Mouse (Mus musculus) gastrocnemius, postnatal 4 days (tissue): Measurements from ENCODE around the gene Il3ra. TPM values are rescaled to one million over a fixed set of nuclear protein-coding genes. Genes with fewer than 3 reads are reported as not detected.
A peak's percentile ranks its signal among the peaks of the same experiment; 100 is the strongest.

Experiments
- DNase-seq, 2 experiments: peaks; one replicate each; pipeline ENCODE4 v3.0.0; 2021 to 2022; ENCODE audit warnings: low spot score in 2 of 2, mixed read lengths in 2 of 2
- long read RNA-seq, 2 experiments: library from polyadenylated mRNA; stranded (forward); transcript quantifications; one replicate each; pipeline ENCODE4 v2.0.0; 2021
- total RNA-seq, 2 experiments: library from RNA; stranded (reverse); gene quantifications; 2 replicates each; pipeline ENCODE4 v1.2.3; 2021

The Il3ra gene
- 10 to 100 TPM in 1 of 2 experiments, 1 to 10 TPM in 1; 8.6 to 12.4 TPM for total RNA-seq
- long read RNA-seq, experiment 1, partial matches to known transcripts, result 0 of 6 reads
- long read RNA-seq, experiment 1, other reads (novel, unspliced or antisense), result 4 of 6 reads
- long read RNA-seq, experiment 2, partial matches to known transcripts, result 3 of 9 reads
- long read RNA-seq, experiment 2, other reads (novel, unspliced or antisense), result 6 of 9 reads

DNA sequence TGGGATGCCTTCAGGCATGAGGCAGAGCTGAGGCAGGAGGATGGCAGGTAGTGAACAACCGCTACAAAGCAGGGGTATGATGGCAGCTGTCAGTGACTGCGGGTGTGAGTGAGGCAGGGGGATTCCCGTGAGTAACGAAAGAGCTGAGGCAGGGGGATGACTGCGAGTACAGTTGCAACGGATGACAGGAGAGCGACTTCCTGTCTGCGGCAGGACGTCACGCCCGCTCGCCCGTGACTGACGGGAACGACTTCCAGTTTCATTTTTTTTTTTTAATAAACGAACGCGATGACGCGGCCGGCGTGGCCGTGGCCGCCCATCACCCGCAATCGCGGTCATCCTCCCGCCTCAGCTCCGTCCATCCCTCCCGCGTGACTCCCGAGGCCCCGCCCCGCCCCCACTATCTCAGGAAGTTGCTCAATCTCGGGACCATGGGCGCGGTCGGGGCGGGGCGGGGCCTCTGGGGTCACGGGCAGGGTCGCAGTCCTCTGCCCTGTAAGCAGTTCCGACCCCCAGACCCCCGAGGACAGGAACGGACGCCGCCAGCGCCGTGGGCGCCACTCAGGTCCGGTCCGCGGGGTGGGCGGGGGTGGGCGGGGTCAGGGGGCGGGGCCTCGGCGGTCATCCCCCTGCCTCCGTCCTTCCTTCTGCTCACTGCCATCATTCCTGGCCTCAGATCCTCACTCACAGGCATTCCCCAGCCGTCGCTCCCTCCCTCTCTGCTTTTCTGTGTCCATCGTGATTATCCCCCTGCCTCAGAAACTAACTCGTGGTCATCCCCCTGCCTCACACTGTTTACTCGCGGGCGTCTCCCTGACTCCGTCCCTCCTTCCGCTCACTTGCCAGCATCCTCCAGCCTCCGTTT is at the start of gene Il3ra:
Il3ra (plus strand) TSS at position 328 of the 865 bp plus-strand sequence.
- peak; percentile 70 to 83 for DNase-seq

DNA sequence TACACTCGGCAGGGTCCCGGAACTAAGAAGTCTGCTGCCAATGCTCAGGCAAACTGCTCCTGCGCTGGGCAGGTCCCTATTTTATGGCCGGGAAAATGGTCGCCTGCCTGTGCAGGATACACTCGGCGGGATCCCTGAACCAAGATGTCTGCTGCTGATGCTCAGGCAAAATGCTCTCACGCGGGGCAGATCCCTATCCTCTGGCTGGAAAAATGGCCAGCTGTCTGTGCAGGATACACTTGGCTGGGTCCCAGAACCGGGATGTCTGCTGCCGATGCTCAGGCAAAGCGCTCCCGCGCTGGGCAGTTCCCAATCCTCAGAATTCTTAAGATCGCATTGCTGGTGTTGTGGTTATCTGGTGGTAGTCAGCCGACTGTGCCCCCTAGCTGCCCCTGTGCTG is 37.1 kb upstream of the Il3ra start:
- no peak for DNase-seq

DNA sequence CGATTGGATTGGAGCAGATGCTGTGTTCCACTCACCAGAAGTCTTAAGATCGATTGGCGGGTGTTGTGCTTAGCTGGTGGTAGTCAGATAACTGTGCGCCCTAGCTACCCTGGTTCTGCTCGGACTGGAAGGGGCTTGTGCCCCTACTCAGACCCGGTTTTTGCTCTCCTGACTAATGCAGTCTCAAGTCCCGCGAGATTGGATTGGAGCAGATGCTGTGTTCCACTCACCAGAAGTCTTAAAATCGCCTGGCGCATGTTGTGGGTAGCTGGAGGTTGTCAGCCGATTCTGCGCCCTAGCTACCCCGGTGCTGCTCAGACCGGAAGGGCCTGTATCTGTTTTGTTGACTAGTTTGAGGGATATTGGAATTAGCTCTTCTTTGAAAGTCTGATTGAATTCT is 36.7 kb upstream of the Il3ra start:
- DNase-seq, result no peak

DNA sequence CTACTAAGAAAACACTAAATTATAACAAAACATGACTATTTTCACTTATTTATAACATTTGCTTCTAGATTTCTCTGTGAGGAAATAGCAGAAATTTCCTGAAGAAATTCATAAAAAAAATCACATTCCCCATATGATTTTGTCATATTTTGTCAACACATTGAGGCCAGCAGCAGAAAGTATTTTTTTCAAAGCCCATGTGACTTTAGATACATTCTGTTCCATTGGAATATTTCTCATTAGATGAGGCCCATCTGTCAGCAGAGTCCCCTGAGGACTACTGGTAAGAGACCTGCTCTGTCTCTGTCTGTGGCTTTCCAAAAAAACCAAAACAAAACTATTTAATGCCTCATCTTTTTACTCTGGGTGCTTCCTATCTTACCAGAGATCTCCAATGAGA is 23.5 kb upstream of the Il3ra start, which contains the start of gene Olfr31:
Olfr31 (plus strand) TSS at position 301 of the 400 bp plus-strand sequence.
- DNase-seq, result no peak

DNA sequence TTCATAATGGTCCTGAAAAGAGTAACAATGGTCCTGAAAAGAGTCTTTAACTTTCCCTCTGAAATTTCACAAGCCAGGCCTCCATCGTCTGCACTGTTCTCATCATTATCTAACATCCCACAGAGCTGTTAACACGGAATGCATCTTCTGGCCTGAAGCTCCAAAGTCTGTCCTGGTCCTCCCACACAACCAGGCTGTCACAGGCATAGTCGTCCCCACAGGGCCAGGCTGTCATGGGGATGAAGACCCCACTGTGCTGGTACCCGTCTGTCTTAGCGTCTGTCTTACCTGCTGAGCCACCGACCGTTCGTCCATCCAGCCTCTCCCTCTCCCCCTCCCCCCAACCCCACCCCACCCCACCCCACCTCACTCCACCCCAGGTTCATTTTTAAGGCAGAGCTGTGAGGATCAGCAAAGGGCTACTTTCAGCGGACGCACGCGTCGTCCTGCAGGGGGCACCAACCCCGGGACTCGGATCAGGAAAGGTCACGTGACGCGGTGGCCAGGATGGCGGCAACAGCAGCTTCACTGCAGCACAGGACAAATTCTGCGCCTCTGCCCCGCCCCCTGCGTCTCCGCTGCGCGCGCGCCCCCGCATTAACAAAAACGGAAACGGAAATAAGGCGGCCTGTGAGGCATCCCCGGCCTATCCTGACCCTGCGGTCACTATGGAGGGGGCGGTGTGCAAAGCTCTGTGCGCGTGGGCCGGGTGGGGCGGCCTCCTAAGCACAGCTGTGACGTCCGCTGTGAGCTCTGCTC is 783 bp upstream of the Il3ra start:
- peak; percentile 90 to 96 for DNase-seq

DNA sequence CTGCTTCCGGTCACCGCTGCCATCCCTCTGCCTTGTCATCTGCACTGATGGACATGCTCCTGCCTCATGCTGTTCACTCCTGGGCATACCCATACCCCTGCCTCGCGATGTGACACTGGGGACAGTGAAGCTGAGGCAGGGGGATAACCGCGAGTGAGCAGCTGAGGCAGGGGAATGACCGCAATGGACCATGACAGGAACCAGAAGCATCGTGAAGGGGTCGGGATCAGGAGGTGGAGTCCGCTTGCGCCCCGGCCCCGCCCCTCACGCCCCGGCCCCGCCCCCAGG is 682 bp downstream of the Il3ra start:
- no peak for DNase-seq

DNA sequence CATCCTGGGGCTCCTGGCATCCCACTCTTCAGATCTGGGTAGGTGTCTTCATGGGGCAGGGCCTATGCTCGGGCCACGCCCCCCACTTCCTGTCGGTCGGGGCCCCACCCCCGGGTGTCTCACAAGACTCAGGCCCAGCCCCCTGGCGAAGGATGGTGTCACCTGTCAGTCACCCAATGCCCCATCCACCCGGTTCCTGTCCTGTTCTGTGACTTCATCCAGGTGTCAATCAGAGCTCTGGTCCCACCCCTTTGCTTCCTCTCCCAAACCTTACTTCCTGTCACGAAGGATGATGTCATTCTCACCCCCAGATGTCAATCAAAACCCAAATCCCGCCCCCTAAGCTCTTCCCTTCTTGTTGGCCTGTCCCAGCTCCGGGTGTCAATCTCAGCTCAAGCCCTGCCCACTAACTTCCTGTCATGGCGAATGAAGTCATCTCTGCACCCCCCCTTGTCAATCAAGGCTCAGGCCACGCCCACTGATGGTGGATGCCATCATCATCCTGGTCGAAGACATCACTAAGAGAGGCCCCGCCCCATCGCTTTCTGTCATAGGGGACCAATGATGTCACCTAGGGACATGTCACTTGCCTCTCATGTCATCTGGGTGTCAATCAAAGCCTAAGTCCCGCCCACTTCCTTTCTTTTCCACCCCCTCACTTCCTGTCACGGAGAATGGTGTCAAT is 1.2 kb downstream of the Il3ra start:
- peak; percentile 22 to 31 for DNase-seq

DNA sequence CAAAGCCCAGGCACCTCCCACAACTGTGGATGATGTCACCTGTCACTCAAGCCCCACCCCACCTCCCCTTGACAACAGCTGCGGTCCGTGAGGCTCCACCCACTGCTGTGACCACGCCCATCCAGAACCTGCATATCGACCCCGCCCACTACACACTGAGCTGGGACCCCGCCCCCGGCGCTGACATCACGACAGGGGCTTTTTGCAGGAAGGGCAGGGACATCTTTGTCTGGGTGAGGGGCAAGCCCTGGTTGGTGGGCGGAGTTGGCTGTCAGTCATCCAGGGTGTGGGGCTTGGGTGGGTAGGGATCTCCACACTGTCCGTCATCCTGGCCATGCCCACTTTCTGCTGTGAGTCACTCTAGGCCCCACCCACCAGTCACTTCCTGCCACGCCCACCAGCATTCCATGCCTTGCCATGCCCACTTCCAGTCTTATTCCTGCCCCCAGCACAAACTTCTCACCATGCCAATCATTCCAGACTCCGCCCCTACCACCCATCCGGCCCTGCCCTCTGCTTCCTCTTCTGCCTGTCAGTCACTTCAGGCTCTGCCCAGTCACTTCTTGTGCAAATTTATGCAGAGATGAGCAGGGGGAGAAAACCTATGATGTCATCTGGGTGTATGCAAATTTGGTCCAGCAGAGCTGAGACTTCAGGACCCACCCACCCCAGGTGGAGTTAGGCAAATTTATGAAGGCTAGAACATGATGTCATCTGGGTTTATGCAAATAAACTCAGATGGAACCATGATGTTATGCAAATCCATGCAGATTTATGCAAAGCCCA is 2.0 kb downstream of the Il3ra start:
- DNase-seq, result peak; percentile 18 to 27

DNA sequence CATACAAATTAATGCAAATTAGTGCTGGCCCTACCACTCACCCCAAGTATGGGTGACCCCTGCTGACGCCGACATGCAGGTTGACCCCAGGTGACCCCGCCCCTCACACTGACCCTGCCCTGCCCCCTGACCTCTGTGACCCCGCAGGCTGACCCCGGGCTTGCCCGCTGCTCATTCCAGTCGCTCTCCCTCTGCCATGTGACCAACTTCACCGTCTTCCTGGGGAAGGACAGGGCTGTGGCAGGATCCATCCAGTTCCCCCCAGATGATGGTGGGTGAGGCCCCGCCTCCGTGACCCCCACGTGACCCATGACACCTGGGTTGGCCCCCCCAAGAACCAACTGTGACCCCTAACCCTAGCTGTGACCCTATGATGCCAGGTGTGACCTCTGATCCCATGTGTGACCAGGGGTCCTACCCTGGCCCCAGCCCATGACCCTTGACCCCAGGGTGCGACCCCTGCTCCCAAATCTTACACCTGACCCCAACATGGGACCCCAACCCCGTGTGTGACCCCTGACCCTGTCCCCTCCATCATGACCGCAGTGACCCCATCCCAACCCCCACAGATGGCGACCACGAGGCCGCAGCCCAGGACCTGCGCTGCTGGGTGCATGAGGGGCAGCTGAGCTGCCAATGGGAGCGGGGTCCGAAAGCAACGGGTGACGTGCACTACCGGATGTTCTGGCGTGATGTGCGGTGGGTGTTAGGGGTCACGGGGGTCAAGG is 2.8 kb downstream of the Il3ra start:
- DNase-seq, result peak in 1 of 2 experiments; percentile 23

DNA sequence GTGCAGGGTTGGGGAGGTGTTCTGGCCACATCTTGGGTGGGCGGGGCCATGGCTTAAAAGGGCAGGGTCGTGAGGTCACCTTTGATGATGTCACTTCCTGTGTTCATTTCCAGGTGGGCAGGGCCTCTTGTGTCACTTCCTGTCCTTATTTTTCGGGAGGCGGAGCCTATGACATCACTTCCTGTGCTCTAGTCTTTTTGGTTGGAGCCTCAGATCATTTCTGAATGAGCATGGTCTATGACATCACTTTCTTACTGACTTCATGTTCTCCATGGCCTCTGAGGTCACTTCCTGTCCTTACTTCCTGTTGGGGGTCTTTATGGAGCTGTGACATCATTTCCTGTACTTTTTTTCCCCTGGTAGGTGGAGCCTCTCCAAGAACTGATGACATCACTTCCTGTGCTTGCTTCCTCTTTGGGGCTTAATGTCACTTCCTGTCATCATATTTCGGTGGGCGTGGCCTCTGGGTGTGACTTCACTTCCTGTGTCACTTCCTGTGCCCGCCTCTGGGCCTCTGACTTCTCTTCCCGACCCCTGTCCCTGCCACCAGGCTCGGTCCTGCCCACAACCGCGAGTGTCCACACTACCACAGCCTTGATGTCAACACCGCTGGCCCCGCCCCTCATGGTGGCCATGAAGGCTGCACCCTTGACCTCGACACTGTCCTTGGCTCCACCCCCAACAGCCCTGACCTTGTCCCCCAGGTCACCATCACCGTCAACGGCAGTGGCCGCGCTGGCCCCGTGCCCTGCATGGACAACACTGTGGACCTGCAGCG is 3.6 kb downstream of the Il3ra start:
- DNase-seq, result peak in 1 of 2 experiments; percentile 34

DNA sequence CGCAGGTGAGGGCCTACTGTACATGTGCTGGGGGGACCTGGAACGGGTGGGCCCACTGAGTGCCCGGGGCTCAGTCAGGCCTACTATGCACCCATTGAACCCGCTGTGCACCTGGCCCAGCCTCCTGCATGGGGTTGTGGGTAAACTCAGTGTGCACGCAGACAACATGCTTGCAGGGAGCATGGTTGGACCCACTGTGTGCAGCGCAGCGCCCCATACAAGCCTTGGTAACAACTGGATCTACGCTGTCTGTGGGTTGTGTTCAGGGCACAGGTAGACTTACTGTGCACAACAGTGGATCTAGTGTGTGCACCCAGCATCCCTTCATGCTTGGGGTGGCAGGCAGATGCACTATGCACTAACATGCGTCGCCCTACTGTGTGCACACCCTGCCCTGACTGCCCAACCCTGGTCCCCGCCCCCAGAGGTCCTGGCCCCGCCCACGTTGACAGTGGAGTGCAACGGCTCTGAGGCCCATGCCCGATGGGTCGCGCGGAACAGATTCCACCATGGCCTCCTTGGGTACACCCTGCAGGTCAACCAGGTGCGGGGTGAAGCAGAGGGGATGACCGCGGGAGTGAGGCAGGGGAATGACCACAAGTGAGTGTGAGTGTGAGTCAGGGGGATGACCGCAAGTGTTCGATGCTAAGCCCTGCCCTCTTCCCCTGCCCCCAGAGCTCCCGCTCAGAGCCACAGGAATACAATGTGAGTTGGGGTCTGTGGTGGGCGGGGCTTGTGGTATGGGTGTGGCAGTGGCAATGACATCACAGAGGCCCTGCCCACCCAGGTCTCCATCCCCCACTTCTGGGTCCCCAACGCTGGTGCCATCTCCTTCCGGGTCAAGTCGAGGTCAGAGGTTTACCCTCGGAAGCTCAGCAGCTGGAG is 4.4 kb downstream of the Il3ra start:
- DNase-seq, result peak in 1 of 2 experiments; percentile 18

DNA sequence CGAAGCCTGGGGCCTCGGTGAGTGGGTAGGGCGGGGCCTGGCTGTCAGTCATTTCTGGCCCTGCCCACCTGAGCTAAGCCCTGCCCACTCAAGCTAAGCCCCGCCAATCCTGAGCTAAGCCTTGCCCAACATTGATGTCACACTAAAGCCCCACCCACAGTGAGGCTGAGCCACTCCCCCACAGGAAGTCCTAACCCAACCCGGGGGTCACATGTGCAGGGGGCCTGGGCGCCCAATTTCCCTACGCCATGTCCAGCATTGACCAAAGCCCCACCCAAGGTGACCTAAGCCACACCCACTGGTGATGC is 5.0 kb downstream of the Il3ra start:
- DNase-seq, result no peak

DNA sequence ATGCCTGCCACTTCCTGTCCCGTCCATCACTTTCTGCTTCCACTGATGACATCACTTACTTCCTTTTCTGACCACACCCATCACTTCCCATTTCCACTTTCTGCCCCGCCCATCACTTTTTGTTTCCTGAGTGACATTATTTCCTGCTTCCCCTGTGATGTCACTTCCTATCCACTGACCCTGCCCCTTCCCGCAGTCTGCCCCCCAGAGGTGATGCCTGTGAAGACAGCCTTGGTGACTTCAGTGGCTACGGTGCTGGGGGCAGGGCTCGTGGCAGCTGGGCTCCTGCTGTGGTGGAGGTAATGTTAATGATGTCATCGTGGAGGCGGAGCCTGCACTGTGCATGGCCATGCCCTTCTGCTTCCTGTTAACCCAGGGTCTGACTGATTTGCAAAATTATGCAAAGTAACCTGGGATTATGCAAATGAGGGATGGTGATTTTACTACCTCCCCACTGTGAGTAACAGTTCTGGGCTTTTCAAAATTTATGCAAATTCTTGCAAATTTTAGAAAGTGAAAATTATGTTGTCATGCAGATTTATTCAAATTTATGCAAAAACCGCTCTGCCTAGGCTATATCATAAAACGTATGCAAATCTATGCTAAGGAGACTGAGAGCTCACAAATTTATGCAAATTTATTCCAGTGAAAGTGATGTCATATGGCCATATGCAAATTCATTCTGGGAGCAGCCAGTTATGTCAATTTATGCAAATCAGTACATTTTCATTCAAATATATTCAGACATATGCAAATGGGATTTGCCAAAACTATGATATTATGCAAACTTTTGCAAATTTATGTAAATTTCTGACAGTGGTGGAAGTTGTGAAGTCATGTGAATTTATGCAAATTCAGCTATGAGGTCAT is 5.9 kb downstream of the Il3ra start:
- no peak for DNase-seq

DNA sequence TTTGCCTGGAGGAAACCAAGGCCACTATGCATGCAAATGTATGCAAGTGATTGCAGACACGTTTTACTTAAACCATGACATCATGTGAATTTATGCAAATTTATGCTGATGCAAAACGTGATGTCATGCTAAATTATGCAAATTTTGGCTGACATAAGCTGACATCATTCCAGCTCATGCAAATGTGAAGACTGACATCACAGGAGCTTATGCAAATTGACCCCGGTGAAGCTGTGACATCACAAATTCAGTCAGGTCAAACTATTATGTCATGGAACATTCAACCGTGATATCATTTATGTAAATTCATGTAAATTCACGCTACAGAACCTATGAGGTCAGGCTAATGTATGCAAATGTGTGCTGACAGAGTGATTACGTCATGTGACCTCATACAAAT is 6.5 kb downstream of the Il3ra start:
- no peak for DNase-seq

DNA sequence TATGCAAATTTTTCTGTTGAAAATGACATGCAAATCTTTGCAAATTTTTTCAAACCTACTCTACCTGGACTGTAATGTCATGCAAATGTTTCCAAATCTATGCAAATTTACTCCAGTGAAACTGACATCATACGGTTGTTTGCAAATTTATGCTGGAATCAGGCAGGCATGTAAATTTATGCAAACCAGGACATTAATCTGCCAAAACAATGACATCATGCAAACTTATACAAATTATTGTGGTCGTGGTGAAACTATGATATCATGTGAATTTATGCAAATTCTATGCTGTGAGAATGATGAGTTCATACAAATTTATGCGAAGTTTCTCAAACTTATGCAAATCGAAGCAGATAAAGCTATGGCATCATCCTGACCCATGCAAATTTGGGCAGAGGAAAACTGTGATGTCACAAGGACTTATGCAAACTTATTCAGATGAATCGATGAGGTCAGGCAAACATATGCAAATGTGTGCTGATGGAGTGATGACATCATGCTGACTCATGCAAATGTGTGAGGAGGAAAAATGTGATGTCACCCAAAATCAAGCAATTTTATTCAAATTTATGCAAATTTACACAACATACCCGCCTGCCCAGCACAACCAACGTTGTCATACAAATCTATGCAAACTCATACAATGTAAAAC is 7.1 kb downstream of the Il3ra start:
- DNase-seq, result no peak

DNA sequence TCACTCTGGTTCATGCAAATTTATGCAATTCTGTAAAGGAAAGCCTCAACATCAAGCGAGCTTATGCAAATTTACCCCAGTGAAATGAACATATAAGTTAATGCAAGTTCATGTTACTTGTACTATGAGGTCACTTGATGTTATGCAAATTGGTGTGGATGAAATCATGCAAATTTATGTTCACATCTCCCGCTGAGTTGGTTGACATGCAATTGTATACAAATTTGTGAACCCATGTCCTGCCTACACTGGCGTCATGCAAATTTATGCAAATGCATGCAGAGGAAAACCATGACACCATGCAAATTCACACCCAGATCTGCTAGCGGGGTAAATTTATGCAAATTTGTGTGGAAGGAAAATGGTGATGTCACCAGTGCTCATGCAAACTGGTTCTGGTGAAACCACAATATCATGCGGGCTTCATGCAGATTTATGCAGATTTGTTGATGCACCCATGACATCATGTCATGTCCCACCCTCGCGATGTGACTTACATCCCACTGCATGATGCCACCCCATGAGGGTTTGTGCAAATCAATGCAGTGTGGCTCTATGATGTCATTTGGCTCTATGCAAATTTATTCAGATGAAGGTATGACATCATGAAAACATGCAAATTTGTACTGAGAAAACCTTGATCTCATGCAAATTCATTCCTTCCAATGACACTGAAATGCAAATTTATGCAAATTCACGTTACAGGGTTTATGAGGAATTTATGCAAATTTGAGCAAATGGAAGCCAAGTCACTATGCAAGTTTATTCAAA is 7.8 kb downstream of the Il3ra start:
- no peak for DNase-seq
